Mouse (Mus musculus) cerebellum, adult 11-12 months (tissue): ENCODE measurements around the gene 3425401B19Rik.

ENCODE experiments used
- DNase-seq: peaks from one replicate; pipeline ENCODE4 v3.0.0; 2022

Gene 3425401B19Rik

DNA sequence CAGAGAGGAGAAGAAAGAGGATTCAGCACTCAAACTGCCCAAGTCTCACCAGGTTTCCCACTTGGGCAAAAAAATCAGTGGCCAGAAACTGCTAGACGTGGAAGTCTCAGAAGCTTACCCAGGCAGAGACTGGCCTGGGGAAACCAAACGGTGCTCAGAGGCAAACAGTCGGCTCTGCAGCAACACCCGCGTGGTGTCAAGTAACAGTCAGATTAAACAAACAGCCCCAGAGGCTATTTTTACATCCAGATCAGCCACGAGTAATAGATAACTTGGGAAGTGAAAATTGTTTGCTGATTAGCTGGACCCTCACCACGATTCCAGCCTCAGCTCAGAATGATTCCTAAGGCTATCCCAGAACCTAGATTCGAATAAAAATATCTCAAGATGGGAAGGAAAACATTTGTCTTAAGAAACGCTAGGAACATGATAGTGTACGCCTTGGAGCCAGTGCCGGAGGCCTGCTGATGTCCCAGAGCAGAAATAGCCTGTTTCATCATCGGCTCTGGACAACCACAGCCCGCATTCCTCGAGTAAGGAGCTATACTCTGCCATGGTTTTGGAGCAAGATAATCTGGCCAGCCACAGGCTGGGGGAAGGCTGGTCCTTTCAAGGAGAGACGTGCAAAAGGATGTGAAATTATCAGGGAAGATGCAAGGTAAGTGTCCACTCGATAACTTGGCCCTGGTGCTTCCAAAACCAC is at the start of gene 3425401B19Rik:
Gene 3425401B19Rik, minus strand, starts transcription at position 170 of the 703 bp plus-strand sequence.
- no peak for DNase-seq

DNA sequence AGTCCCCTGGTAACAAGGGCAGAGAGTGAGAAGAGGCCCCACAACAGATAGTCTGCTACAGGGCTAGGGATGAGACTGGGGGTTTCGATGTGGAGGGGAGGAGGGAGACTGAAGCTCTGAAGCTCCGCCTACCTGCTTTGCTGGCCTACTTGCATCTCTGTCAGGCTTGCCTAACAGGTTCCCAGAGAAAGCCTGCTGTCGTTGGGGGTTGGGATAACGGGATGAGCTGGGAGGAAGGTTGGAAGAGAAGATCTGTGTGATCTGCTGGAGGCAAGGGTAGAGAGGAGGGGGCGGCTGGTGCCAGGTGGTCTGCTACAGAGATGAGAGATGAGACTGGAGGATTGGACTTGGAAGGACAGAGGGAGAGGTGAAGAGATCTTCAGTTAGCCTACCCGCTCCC is 47.9 kb upstream of the 3425401B19Rik start:
- no peak for DNase-seq

DNA sequence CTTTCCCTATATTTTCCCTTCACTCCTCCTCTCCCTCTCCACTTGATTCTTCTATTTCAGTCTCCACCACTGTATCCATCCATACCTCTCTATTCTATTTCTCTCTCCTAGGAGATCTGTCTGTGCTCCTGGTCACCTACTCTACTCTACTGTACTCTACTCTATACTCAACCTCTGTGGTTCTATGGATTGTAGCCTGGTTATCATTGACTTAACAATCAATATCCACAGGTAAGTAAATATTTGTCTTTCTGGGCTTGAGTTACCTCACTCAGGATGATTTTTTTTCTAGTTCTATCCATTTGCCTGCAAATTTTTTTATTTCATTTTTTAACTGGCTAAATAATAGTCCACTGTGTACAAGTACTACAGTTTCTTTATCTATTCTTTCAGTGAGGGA is 41.8 kb upstream of the 3425401B19Rik start:
- DNase-seq, result no peak

DNA sequence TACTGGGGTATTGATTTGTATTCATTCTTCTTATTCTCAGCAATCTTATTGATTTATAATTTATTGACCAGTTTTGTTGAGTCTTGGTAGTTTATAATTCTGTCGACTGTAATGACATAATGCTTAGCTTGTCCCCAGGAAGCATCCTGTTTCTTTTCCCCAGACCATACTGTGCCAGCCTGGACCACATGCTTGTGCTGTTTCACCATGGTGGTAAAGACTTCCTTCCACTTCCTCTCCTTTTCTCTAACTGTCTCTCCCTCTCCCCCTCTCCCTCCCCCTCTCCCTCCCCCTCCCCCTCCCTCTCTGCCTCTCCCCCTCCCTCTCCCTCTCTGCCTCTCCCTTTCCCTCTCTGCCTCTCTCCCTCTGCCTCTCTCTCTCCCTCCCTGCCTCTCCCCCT is 36.4 kb upstream of the 3425401B19Rik start:
- DNase-seq, result no peak

DNA sequence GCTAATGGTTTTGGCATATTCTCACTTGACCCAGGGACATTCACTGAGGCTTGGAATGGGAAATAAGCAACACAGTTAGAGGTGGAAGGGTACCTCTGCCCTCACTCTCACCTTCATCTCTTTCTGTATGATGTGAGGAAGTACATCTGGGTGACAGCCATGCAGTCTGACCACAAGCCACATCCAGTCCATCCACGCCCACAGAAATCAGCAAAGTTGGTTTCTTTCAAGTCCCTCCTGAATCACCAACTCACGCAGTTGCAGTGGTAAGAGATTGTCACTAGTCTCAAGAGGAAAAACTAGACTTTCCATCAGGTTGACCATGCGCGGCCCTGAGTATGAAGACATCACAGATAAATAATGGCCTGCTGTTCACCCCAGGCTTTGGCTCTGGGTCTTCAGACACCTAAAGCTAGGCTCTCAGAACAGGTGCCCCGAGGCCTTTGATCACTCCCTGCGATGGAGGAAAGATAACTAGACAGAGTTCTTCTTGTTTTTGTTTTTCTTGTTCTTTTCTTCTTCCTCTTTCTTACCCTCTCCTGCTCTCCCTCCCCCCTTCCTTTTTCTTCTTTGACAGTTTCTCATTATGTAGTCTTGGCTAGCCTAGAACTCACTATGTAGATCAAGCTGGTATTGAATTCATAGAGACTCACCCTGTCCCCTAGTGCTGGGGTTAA is 31.8 kb upstream of the 3425401B19Rik start:
- no peak for DNase-seq

DNA sequence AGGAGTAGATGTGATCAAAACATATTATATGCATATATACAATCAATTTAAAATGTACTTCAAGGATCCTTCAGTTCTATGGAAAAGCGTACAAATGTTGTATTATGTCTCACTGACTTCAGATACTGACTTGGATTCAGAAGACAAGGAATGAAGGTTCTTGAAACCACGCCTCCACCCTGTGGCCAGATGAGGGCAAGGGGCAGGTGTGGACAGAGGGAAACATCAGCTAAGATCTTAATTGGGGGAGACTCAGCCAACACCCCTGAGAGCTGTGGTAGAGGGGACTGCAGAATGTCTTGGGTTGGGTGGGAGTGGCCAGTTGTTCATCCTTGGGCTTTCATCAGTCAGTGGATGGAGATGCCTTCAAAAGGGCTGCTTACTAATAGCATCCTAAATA is 30.4 kb upstream of the 3425401B19Rik start:
- DNase-seq, result no peak

DNA sequence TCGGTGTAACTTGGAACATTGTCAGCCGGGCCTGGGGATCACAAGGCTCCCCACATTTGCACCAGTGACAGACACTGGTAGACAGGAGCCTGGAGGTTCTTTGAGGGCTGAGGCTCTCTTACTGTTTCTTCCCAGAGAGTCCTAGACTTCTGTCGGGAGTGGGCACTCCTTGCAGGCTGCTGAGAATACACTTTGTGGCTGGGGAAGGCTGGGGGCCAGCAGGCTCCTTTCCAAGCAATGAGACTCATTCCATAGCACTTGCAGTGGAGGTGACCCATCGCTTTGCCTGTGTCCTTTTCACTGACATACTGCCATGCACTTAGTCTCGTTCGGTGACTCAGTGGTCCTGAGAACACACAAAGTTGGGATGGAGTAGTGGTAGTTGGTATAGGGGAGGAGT is 30.0 kb upstream of the 3425401B19Rik start:
- no peak for DNase-seq

DNA sequence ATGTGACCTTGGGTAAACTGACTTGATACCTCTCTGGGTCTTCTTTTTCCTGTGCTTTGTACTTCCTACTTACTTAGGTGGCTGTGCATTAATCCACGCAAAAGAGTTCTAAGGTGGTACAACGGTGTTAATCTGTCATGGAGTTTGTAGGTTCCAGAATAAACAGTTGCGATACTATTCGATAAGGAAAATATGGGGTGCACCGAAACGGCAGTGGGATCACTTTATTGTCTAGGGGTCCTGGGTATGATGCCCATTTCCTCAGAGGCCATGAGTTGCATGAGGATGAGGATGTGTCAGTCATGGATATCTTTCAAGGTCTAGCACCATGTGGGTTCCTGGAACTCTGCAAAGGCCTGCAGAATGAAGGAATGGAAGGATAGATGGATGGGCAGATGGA is 24.8 kb upstream of the 3425401B19Rik start:
- no peak for DNase-seq

DNA sequence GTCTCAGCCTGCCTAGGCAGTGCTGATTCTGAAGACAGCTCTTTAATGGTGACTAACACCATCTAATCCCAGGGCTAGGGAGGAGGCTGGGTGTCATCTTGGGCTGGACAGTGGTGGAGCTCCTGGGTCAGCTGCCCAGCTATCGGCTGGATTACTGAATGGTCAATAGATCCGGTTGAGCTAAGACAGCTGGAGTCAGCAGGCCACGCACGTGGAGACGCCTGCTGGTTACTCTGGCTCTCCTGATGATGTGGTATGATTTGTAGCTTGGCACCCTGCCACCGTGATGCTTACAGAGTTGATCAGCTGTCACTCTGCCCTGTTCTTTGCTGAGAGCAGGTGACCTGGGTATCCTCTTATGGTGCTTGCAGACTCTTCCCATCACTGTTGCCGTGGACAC is 23.7 kb upstream of the 3425401B19Rik start:
- DNase-seq, result no peak

DNA sequence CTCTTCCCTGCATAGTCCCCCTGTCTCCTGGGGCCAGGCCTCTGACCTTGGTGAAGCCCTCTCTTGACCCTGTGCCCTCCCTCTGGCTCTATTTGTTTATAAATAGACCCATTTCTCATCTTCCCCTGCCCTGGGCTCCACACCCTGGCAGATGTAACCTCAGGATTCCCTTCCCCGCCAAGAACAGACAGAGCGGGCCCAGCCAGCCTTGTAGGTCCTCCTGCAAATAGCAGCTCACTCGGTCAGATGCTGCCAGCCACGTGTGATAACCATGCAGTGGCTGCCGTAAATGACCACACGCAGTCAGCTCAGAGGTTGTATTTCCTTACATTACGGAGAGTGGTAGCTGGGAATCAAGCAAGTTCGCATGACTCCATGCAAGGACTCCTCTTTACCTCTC is 22.8 kb upstream of the 3425401B19Rik start:
- no peak for DNase-seq

DNA sequence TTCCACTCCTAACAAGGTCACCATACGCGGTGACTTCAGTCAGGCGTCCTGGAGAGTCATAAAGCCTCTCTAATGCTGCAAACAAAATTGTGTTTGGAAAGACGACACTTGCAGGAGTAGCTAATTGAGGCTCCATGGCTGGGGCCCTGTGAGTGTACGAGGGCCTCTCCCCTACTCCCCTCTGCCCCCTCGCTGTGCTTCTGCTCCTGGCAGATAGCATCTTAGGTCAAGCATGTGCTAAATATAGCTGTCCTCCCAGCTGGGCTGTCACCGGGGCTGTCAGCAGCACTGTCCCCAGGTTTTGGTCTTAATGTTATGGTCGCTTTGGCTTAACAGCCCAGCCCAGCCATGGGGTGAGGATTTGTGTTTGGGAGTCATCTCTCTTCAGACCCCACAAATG is 15.9 kb upstream of the 3425401B19Rik start:
- no peak for DNase-seq

DNA sequence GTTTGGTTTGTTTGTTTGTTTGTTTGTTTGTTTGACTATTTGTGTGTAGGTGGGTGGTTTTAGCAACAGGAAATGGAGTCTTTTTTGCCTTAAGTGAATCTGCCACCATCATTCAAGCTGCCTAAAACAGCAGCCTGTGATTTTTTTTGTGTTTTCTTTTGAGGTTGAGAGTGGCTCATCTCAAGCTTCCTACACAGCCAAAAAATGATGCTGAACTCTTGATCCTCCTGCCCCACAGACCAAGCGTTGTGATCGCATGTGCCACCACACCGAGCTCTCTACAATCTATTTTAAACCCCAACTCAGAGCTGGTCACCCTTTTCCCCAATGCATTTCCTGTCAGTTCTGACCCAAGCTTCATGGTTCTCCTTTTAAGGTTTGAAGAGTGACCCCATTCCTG is 13.5 kb upstream of the 3425401B19Rik start:
- no peak for DNase-seq

DNA sequence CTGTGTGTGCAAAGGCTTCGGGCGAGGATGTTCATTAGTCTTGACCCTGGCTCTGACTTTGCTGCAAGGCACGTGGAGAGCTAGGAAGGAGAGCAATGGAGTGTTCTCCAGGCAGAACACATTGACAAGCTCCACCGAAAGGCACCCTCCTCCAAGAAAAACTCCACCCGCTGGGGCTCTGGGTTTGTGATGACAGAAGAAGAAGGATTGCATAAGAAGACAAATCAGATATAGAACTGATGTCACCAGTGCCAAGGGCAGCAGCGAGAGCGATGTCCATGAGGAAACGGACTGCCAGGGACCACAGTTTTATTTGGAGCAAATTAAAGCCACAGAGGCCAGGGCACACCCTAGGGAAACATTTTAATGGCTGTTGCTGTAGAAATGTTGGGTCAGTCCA is 12.7 kb upstream of the 3425401B19Rik start:
- DNase-seq, result no peak

DNA sequence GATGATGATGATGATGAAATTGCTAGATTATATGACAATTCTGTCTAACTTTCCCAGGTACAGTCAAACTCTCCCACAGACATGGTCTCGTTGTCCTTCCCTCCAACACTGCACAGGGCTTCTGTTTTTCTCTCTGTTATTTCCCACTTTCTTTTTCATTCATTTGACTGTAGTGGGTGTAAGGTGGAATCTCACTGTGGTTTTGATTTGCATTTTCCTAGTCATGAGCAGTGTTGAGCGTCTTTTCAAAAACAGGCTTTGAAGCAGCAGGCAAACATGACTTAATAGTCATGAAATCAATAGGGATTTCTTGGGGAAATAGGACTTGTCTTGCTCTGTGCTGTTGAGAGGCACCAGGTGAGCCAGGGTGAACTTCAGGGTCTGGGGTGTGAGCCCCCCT is 11.3 kb upstream of the 3425401B19Rik start:
- no peak for DNase-seq

DNA sequence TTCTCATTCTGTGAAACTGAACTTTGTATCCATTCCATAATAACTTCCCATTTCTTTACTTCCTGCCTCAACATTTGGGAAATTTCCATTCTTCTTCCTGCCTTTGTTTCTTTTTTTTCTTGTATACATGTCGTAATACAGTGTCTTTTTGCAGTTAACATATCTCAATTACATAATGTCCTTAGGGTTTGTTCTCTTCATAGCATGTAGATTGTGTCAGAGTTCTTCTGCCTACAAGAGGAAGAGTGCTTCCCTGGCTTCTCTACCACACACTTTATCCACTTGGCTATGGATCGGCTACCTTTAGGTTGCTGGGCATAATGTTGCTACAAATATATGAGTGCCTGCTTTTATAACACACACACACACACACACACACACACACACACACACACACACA is 10.8 kb upstream of the 3425401B19Rik start:
- DNase-seq, result no peak

DNA sequence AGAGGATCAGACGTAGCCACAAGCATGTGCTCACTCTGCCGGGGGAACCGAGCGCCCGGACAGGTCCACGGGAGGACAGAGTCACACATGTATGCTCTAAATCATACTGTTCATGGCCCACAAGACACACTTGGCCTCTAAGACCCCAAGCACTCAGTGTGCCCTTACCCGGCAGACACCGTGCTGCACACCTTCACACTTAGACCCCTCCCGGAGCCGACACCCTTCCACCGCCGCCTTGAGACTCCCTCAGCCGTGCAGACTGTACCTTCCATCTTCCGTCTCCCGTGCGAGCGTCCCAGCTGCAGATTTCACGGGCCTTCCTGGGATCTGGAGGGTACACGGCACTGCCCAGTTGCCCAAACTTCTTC is 373 bp downstream of the 3425401B19Rik start:
- DNase-seq, result no peak

DNA sequence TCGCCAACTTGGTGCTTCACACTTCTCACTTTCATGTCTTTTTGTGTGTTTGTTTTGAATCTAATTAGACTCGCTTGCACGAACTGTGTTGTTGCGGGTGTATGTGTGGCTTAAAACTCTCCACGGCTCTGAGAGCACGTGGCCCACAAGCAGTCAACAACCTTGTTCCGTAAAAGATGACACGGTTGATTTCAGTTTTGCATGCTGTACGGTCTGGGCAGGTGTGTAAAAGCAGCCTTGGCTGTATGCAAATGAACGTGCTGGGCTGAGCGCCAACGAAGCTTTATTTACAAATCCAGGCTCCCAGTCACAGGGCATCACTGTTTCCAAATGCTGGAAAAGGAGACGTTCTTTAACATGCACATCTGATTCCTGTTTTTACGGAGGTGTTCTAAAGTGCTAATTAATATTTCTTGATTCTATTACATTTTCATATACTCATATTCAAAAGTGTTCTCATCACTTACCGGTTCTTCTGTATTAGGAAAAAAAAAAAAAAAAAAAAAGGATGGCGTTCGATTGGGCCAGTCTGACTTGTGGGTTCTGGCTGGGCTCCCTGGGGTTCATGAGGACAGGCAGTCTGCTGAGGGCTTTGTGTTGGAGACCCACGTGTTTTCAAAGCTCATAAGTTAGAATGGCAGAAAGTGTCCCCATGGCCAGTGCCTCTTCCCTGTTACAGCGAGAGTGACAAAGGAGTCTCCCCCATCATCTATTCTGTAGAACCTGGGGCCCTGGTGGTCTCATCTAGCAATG is 935 bp downstream of the 3425401B19Rik start:
- no peak for DNase-seq

DNA sequence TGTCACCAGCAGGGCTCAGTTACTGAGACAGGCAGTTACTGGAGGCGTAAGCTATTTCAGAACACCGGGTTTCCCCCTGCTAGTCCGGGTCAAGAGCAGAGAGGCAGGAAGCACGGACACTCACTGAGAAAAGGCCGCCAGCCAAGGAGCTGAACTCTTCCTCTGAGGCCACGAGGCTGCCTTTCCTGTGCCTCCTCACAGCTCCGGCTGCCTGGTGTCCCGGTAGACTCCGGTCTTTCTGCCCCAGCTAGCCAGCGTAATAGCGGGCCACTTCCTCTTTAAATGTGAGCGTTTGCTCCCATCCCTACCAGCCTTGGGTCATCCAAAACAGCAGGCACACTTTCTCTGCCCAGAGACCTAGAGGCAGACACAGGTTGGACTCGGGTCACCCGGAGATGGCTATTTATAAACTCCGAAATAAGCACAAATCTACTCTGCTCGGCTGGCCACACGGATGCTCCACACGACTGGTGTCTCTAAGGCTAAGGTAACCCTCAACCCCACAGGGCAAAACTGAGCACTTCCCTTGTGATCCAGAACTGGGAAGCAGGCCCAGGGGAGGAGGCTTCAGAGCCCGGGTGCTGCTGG is 1.7 kb downstream of the 3425401B19Rik start:
- peak; percentile 38 for DNase-seq

DNA sequence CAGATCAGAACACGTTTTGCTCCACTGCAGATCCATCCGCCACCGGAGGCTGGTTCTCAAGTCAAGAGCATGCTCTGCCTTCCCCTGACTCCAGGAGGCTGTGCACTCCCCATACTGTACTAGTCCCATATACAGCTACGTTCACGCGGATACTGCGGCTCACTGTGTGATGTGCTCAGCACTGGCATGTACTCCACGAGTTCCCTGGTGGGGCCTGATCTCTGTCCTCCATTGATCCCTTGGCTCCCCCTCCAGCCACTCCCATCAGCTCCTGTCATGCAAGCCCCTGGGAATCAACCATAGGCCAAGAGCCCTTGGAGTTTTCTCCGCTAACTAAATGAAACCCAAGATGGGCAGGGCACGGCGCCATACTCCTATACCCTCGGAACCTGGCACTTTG is 2.6 kb downstream of the 3425401B19Rik start:
- DNase-seq, result no peak

DNA sequence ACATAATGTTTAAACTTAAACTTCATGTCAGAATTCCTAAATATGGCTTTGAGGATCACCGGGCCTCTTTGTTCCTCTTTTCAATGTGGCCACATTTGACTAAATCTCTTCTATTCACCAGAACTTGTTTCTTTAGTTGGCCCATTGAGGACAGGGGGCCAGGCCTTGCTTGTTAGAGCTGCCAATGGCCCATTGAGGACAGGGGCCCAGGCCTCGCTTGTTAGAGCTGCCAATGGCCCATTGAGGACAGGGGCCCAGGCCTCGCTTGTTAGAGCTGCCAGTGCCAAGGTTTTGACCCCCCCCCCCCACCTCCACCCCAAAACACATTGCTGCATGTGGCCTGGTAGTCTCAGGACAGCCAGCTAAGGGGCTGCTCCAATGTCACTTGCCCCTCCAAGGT is 3.5 kb downstream of the 3425401B19Rik start:
- no peak for DNase-seq

DNA sequence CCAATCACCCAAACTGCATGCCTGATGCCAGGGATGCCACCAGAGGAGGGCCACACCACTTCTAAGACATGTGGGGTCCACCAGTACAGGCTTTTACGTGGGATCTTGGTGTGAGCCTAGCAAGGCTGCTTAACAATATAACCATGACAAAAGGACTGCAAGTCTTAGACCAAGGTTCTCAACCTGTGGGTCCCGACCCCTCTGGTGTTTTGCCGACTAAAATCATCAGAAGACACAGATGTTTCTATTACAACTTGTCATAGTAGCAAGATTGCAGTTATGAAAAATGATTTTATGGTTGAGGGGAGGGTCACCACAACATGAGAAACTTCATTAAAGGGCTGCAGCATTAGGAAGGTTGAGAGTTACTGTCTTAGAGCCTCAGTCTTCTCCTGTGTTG is 6.5 kb downstream of the 3425401B19Rik start:
- DNase-seq, result no peak

DNA sequence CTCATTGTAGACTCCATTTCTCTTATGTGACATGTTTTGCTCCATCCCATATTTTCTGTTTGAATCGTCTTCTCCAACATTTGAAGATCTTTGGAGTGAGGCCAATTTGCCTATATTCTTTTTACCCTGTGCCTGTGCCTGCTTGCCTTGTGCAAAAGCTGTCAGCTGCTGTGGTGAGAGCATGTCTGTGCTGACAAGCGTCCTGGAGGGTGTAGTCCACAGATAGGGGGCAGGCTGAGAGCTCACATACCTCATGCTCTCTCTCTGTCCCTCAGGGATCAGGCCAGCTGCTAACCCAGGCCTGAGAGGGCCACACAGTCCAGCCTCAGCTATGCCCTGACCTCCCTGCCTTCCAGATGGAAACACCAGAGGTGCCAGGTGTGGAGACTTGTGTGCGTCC is 11.9 kb downstream of the 3425401B19Rik start:
- DNase-seq, result no peak

DNA sequence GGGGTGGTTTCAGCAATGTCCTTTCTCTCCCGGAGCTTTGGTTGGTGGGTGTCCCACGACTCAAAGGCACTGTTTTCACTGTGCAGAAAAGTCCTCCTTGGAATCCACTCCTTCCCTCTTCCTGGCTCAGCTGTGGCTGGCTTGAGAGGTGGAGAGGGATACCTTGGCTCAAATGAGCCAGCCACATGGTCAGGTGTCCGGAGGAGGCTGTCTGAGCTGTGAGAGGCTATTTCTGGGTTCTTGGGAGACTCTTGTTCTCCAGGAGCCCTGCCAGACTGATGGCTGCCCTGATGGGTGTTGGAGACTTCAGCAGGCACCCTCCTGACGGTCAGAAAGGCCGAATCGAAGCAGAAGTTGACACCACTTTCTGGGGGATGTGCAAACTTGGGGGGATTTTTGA is 22.0 kb downstream of the 3425401B19Rik start:
- no peak for DNase-seq

DNA sequence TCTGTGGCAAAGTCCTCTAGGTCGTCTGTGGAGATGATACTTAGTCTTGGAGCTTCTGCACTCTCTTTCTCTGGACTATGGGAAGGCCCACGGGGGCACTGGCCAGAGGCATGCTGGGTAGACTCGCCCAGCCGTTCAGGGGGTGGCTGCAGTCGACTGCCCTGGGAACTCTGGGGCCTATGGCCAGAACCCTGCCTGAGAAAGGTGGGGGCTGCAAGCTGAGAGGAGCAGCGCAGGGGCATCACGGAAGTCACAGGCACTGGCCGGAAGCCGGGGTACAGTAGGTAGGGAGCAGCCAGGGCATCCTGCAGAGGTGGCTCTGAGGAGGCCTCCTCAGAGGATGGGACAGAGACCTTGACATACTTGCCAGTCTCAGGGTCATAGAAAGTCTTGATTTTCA is 25.3 kb downstream of the 3425401B19Rik start:
- no peak for DNase-seq
